Mouse (Mus musculus) lung, postnatal 36 days (tissue): ENCODE data around the gene Afp.

ENCODE experiments used
- DNase-seq: peaks from one replicate; pipeline ENCODE4 v3.0.0; 2022; ENCODE audit warnings: mixed read lengths

Afp gene

DNA sequence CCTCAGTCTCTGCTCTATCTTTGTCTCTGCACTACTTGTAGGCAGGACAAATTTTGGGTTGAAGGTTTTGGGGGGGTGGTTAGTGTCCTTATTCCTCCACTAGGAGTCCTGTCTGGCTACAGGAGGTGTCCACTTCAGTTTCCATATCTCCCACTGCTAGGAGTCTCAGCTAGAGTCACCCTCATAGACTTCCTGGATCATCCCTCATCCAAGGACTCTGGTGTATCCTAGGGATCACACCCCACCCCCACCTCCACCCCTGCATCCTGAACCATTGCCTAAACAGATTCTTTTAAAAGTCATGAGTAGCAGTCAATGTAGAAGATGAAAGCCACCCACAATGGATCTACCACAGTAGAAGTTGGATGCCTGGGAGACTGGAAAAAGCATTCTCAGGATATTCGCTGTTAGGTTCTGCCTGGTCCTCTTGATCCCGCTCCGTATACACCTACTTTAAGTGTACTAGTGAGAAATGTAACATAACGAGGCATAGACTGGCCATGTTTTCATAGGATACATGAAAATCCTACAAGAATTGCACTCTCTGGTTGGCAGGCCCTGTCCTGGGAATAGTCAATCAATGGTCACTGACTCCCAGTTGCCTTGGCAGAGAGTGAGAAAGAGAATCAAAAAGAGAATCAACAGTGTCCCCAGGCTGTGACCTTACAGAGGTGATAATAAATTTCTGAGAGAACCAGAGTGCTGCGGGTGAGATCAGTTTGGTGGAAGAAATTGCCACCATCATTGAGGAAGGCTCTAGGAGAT, 19.5 kb downstream of the Afp start:
- no peak for DNase-seq

DNA sequence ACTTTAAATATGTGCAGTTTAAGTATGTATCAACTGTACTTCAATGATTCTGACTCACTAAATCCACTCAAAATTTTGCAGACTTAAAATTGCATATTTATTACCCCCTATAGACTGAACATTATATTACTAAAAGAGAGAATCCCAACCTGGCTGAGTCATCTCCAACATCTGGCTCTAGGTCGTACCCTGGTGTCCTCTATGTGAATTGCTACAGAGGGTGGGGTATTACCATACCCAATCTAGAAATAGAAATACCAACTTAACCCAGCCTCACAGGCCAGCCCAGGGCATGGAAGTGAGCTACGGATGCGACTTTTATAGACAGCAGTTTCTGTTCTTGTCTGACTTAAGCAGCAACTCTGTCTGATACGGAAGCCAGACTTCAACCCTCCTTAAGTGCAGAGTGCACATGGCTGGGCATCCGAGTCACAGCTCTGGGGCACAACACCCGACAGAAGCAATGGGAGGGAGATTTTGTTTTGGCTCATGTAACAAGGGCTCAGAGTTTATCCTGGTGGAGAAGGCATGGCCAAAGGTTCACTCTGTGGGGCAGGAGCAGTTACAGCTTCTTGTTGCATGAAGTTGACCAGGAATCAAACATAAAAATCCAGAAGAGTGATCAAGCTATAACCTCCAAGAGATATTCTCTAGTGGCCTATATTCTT, 21.9 kb downstream of the Afp start:
- no peak for DNase-seq

DNA sequence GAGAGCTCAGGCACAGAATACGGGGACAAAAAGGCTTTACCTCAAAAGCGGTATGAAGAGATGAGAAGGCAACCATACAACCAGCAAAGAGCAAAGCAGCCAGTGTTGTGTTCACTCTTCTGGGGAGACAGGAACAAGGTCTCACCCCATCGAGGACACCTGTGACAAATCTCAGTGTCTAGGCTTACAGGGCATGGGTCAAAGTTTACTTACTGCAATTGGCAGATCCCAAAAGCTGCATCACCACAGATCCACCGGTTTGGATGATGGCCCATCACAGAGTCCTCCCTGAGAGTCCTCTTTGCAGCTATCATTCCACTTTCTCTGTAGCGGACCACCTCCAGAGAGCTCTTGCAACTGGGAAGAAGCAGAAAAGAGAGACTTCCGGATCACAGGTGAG, 25.0 kb downstream of the Afp start:
- DNase-seq: no peak

DNA sequence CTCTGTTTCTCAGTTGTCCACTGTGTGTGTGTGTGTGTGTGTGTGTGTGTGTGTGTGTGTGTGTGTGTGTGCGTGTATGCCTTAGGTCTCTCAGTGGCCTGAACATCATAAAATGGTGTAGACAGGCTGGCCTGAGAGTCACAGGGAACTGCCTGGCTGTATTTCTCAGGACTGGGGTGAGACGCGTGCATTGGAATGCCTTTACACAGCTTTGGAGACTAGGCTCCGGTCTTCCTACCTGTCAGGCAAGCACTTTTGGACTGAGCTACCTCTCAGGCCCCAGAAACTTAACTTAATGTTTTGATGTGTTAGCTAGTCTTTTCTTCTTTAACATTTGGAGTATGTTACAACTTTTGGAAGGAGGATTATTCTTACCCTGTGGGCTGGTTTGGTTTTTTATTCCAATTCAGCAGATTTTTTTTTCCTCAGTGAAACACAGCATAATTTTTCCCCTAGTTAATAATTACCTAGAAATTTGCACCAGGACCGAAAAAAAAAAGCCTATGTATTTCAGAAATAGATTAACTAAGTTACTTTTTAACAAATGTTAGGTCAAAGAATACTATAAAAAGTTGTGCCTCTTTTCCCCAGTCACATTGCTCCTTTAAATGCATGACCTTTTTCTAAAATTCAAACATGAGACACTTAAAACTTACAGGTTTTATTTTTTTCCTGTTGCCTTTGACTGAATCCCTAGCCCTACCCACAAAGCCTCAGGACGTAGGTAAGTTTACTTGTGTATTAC, 28.0 kb downstream of the Afp start, which contains the start of gene Afm:
Gene Afm (plus strand): TSS at position 577 of the 745 bp plus-strand sequence.
- no peak for DNase-seq

DNA sequence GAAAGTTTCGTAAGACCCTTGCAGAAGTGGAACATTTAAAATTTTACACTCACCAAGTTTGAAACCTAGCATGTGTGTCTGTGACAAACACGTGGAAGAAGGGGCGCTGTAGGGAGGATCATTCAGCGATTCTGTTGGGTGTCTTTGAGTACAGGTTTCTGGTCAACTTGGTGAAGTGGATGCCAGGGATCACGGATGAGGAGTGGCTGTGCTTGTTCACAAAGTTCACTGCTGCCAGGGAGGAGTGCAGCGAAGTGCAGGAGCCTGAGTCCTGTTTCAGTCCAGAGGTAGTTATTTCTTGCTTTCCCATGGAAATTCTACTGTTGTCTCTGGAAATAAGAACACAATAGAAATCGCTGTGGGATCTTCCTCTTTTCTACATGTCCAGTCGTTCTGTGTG, 60.7 kb downstream of the Afp start:
- no peak for DNase-seq

DNA sequence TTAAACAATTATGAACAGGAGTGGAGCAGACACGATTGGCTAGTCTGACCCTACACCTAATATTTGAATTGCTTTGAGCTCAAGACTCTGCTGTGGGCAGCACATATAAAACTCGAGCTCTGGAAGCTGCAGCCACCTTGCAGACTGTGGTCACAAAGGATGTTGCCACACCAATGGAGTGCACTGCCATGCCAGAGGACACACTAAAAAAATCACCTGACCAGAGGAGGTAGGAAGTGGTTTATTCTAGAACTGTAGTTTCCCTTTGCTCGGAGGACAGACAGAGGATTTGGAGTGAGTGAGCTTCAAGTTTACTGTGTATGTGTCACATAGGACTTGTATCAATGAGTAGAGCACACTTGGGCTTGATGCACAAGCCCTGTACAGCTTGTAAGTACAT, 65.5 kb downstream of the Afp start:
- no peak for DNase-seq
